Mouse (Mus musculus): ENCODE data around the gene Ephb1. TPM values are rescaled to one million over a fixed set of nuclear protein-coding genes. Genes with fewer than 3 reads are reported as not detected.

Gene Ephb1
- polyA plus RNA-seq, 1 experiment = 2.7 TPM

- TF ChIP-seq CTCF (conservative IDR thresholded peaks at IDR 0.05; ENCODE audit: insufficient read depth, insufficient read length, low read depth, low read length) (no peak), POLR2A (IDR thresholded peaks at IDR 0.05; ENCODE audit: low read depth, low read length) (no peak)
- DNase-seq = no peak
- Histone ChIP-seq H3K4me1 (ENCODE audit: control insufficient read depth, insufficient read depth, low read length) (no peaks in the 10 kb centered on the region), H3K27ac (ENCODE audit: insufficient read depth, low read depth, low read length) (no peak overlapping the region), H3K27me3 (replicated peaks; ENCODE audit: control insufficient read depth, insufficient read depth, low read length) (no peaks in the 10 kb centered on the region), H3K4me3 (ENCODE audit: insufficient read depth, low read depth, low read length) (no peak overlapping the region), H3K36me3 (ENCODE audit: control insufficient read depth, insufficient read depth, low read length) (no peaks in the 10 kb centered on the region)
- WGBS = 61% methylated on average over 16 of the region's 16 CpGs
Measured at GRCm38 (mm10) chr9:101996771-101997500, 357.6 kb downstream of the Ephb1 start.

GRCm38 (mm10) chr9:101996183-101996582, 358.3 kb downstream of the Ephb1 start:
- no peak for DNase-seq
- TF ChIP-seq CTCF (conservative IDR thresholded peaks at IDR 0.05; ENCODE audit: insufficient read depth, insufficient read length, low read depth, low read length) = no peak
- no peak for TF ChIP-seq POLR2A (IDR thresholded peaks at IDR 0.05; ENCODE audit: low read depth, low read length)
- Histone ChIP-seq H3K27me3 (replicated peaks; ENCODE audit: control insufficient read depth, insufficient read depth, low read length) (no peaks in the 10 kb centered on the region), H3K4me1 (ENCODE audit: control insufficient read depth, insufficient read depth, low read length) (no peaks in the 10 kb centered on the region), H3K36me3 (ENCODE audit: control insufficient read depth, insufficient read depth, low read length) (no peaks in the 10 kb centered on the region), H3K4me3 (ENCODE audit: insufficient read depth, low read depth, low read length) (no peak overlapping the region), H3K27ac (ENCODE audit: insufficient read depth, low read depth, low read length) (no peak overlapping the region)
- WGBS = 70% methylated on average over 7 of the region's 7 CpGs

- 80% methylated on average over 10 of the region's 10 CpGs for WGBS
- Histone ChIP-seq H3K4me3 (ENCODE audit: insufficient read depth, low read depth, low read length) (no peak overlapping the region), H3K27ac (ENCODE audit: insufficient read depth, low read depth, low read length) (no peak overlapping the region), H3K27me3 (replicated peaks; ENCODE audit: control insufficient read depth, insufficient read depth, low read length) (no peaks in the 10 kb centered on the region), H3K4me1 (ENCODE audit: control insufficient read depth, insufficient read depth, low read length) (no peaks in the 10 kb centered on the region), H3K36me3 (ENCODE audit: control insufficient read depth, insufficient read depth, low read length) (no peaks in the 10 kb centered on the region)
- DNase-seq = no peak
- no peak for TF ChIP-seq POLR2A (IDR thresholded peaks at IDR 0.05; ENCODE audit: low read depth, low read length)
- TF ChIP-seq CTCF (conservative IDR thresholded peaks at IDR 0.05; ENCODE audit: insufficient read depth, insufficient read length, low read depth, low read length) = no peak
Measured at GRCm38 (mm10) chr9:101995423-101996156, 358.9 kb downstream of the Ephb1 start.

- Histone ChIP-seq H3K27me3 (replicated peaks; ENCODE audit: control insufficient read depth, insufficient read depth, low read length) (no peaks in the 10 kb centered on the region), H3K4me3 (ENCODE audit: insufficient read depth, low read depth, low read length) (no peak overlapping the region), H3K4me1 (ENCODE audit: control insufficient read depth, insufficient read depth, low read length) (no peaks in the 10 kb centered on the region), H3K36me3 (ENCODE audit: control insufficient read depth, insufficient read depth, low read length) (no peaks in the 10 kb centered on the region), H3K27ac (ENCODE audit: insufficient read depth, low read depth, low read length) (no peak overlapping the region)
- WGBS = 79% methylated on average over 2 of the region's 2 CpGs
- TF ChIP-seq CTCF (conservative IDR thresholded peaks at IDR 0.05; ENCODE audit: insufficient read depth, insufficient read length, low read depth, low read length) (no peak), POLR2A (IDR thresholded peaks at IDR 0.05; ENCODE audit: low read depth, low read length) (no peak)
- DNase-seq = no peak
Measured at GRCm38 (mm10) chr9:101994086-101994485, 360.4 kb downstream of the Ephb1 start.

GRCm38 (mm10) chr9:101990836-101991235, 363.7 kb downstream of the Ephb1 start:
- 88% methylated on average over 12 of the region's 12 CpGs for WGBS
- no peaks in the 10 kb centered on the region for H3K36me3 ChIP-seq (ENCODE audit: control insufficient read depth, insufficient read depth, low read length)
- no peaks in the 10 kb centered on the region for H3K27me3 ChIP-seq (replicated peaks; ENCODE audit: control insufficient read depth, insufficient read depth, low read length)
- DNase-seq = no peak
- TF ChIP-seq CTCF (conservative IDR thresholded peaks at IDR 0.05; ENCODE audit: insufficient read depth, insufficient read length, low read depth, low read length) (no peak), POLR2A (IDR thresholded peaks at IDR 0.05; ENCODE audit: low read depth, low read length) (no peak)
- H3K27ac ChIP-seq (ENCODE audit: insufficient read depth, low read depth, low read length) = no peak overlapping the region
- no peaks in the 10 kb centered on the region for H3K4me1 ChIP-seq (ENCODE audit: control insufficient read depth, insufficient read depth, low read length)
- H3K4me3 ChIP-seq (ENCODE audit: insufficient read depth, low read depth, low read length) = no peak overlapping the region

GRCm38 (mm10) chr9:101990032-101990431, 364.5 kb downstream of the Ephb1 start:
- Histone ChIP-seq H3K36me3 (ENCODE audit: control insufficient read depth, insufficient read depth, low read length) (no peaks in the 10 kb centered on the region), H3K27ac (ENCODE audit: insufficient read depth, low read depth, low read length) (no peak overlapping the region), H3K4me1 (ENCODE audit: control insufficient read depth, insufficient read depth, low read length) (no peaks in the 10 kb centered on the region), H3K4me3 (ENCODE audit: insufficient read depth, low read depth, low read length) (no peak overlapping the region), H3K27me3 (replicated peaks; ENCODE audit: control insufficient read depth, insufficient read depth, low read length) (no peaks in the 10 kb centered on the region)
- TF ChIP-seq POLR2A (IDR thresholded peaks at IDR 0.05; ENCODE audit: low read depth, low read length) = no peak
- no peak for TF ChIP-seq CTCF (conservative IDR thresholded peaks at IDR 0.05; ENCODE audit: insufficient read depth, insufficient read length, low read depth, low read length)
- 70% methylated on average over 6 of the region's 6 CpGs for WGBS
- DNase-seq = no peak

- no peak for DNase-seq
Measured at GRCm38 (mm10) chr9:101986910-101987309, 367.6 kb downstream of the Ephb1 start.

More at GRCm38 (mm10) chr9:101986910-101987309, 367.6 kb downstream of the Ephb1 start:
- Histone ChIP-seq H3K4me3 (ENCODE audit: insufficient read depth, low read depth, low read length) (no peak overlapping the region), H3K27ac (ENCODE audit: insufficient read depth, low read depth, low read length) (no peak overlapping the region), H3K36me3 (ENCODE audit: control insufficient read depth, insufficient read depth, low read length) (no peaks in the 10 kb centered on the region), H3K27me3 (replicated peaks; ENCODE audit: control insufficient read depth, insufficient read depth, low read length) (no peaks in the 10 kb centered on the region), H3K4me1 (ENCODE audit: control insufficient read depth, insufficient read depth, low read length) (no peaks in the 10 kb centered on the region)
- WGBS = 90% methylated on average over 2 of the region's 2 CpGs
- no peak for TF ChIP-seq POLR2A (IDR thresholded peaks at IDR 0.05; ENCODE audit: low read depth, low read length)
- no peak for TF ChIP-seq CTCF (conservative IDR thresholded peaks at IDR 0.05; ENCODE audit: insufficient read depth, insufficient read length, low read depth, low read length)
